Mouse (Mus musculus) ovary, postnatal 10 days (tissue): ENCODE measurements around the gene Pla2g5.
"Not testable (repeated sequence)": the region's sequence is repeated elsewhere in the genome, so short reads cannot be mapped to it uniquely, and the experiment has no call there.

Experiments
- DNase-seq: peaks from one replicate; pipeline ENCODE4 v3.0.0; 2022; ENCODE audit warnings: low spot score

The Pla2g5 gene

DNA sequence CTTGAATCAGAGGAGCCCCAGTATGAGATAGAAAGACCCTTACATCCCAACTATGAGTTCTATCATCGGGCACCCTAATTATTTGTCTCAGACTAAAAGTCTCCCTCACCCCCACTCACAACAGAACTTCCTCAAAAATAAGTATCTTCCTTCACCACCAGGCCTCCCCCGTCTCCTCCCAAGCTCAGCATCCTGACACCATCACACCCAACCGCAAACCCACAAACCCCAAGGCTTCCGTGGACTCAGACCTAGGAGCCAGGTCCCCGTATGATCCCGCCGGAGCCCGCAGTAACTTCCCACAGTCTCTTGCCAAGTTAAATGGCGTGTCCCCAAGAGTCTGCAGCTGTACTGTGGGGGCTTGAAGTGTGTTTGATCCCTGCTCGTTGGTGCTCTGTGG, 5.7 kb downstream of the Pla2g5 start:
- no peak for DNase-seq

- no peak for DNase-seq
These were observed 6.8 kb downstream of the Pla2g5 start for GRCm38 (mm10) chr4:138856491-138856890.

DNA sequence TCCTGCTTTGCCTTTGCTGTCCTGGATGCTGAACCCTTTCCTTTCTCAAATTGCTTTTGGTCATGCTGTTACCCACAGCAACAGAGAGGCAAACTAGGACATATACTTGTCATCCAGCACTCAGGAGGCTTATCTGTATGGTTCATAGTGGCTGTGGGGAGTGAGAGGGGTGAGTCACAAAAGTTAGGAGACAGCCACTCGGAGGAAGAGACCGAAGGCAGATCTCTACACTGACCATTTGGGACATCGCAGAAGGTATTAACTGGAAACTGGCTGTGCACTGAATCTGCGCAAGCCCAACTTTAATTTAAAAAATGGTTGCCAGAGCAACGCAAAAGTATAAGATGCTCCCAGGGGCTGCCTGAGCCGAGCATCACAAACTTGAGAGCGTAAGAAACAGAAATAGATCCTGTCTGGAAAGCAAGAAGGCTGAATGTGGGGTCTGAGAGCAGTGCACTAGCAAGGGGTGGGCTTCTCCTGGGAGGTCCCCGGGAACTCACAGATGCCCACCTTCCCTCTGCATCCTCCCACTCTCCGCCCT, 8.1 kb downstream of the Pla2g5 start:
- no peak for DNase-seq

GRCm38 (mm10) chr4:138852961-138853360, 10.3 kb downstream of the Pla2g5 start:
- DNase-seq: no peak

GRCm38 (mm10) chr4:138851463-138851862, 11.8 kb downstream of the Pla2g5 start:
- DNase-seq: peak; percentile 63

- DNase-seq: no peak
These were observed 21.9 kb downstream of the Pla2g5 start for GRCm38 (mm10) chr4:138841386-138841785.

DNA sequence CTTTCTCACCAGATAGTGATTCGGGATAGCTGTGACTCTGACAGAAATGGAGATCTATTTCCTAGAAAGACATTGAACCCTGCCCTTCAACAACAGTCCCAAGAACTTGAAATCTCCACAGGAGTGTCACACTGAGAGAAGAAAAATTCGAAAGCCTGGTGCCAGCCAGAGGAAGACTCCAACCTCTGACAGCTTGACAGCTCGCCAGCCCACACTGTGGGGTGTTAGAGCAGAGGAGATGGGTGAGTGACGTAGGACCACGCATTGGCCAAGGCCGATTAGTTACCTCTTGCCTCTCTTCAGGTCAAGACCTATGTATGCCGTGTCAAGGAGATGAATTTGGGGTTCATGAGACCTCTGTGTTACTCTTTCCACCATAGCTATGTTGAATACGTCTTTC, 22.6 kb downstream of the Pla2g5 start:
- DNase-seq: no peak

GRCm38 (mm10) chr4:138839806-138840205, 23.5 kb downstream of the Pla2g5 start:
- DNase-seq: no peak

DNA sequence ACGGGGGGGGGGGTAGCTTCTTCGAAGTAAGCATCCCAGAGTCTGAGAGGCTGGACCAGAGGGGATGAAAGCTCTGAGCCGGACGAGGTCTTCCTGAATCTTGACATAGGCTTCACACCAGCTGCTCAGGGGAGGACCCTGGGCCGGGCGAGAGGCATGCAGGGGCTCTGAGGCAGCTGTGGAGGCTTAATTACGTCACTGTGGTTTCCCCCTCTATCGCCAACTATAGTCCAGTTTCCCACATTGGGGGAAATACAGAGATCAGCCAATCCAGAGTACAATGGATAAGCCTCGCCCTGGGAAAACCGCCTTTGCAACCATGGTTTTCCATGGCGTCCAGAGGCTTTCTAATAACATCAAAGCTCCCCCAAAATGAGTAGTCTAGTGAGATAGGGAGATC, 36.1 kb downstream of the Pla2g5 start:
- no peak for DNase-seq

GRCm38 (mm10) chr4:138825751-138826567, 37.3 kb downstream of the Pla2g5 start:
- no peak for DNase-seq

DNA sequence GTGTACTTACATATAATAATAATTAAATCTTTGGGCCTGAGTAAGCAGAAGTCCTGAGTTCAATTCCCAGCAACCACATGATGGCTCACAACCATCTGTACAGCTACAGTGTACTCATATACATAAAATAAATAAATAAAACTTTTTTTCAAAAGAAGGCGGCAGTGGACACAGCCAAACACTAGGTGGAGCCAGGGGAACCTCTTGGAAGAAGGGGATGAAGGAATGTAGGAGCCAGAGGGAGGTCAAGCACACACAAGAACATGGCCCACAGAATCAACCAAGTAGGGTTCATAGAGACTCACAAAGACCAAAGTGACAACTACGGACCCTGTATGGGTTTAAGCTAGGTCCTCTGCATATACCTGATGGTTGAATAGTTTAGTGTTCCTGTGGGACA, 38.6 kb downstream of the Pla2g5 start:
- DNase-seq: no peak

DNA sequence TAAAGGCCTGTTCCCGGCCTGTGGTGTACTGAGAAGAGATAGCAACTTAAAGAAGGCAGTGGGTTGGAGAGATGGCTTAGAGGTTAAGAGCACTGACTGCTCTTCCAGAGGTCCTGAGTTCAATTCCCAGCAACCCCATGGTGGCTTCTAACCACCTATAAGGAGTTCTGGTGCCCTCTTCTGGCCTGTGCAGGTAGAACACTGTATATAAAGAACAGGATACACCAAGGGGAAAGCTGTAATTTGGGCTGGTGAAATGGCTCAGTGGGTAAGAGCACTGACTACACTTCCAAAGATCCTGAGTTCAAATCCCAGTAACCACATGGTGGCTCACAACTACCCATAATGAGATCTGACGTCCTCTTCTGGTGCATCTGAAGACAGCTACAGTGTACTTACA, 39.1 kb downstream of the Pla2g5 start:
- not testable (repeated sequence) for DNase-seq

DNA sequence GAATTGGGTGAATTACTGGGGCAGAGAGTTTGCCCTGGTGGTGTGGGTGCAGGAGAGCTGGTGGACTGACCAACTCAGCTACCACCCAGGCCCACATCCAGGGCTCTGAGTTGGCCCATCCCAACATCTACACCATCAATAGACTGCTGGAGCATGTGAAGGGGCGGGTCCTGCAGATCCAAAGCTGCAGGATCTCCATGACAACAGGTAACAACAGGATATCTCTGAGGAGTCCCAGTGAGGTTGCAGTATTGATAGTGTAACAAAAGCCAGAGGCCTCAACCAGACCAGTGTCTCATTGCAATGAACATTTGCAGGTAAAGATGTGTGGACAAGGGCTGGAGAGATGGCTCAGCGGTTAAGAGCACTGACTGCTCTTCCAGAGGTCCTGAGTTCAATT, 42.2 kb downstream of the Pla2g5 start:
- no peak for DNase-seq

GRCm38 (mm10) chr4:138819101-138819500, 44.2 kb downstream of the Pla2g5 start:
- peak; percentile 28 for DNase-seq

GRCm38 (mm10) chr4:138817736-138818135, 45.5 kb downstream of the Pla2g5 start:
- DNase-seq: no peak

DNA sequence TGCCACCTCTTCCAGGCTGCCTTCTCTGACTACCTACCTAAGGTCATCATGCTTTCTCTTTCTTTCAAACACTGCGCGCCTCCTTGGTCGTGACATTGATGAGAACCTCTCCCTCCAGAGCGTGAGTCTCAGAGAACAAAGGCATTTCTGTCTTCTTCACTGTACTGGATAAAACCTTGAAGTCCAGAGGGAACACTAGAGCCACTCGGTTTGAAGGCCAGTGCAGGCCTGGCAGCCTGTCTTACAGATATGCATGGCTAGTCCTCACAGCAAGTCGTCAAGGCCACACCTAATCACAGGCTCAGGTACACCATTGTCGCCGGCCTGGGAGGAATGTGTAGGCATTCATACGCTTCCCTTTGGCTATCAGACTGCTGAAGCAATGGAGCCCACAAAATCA, 47.1 kb downstream of the Pla2g5 start:
- no peak for DNase-seq

- DNase-seq: no peak
These were observed 56.3 kb downstream of the Pla2g5 start for GRCm38 (mm10) chr4:138806920-138807541.

- no peak for DNase-seq
These were observed 57.1 kb downstream of the Pla2g5 start for GRCm38 (mm10) chr4:138806160-138806559.

DNA sequence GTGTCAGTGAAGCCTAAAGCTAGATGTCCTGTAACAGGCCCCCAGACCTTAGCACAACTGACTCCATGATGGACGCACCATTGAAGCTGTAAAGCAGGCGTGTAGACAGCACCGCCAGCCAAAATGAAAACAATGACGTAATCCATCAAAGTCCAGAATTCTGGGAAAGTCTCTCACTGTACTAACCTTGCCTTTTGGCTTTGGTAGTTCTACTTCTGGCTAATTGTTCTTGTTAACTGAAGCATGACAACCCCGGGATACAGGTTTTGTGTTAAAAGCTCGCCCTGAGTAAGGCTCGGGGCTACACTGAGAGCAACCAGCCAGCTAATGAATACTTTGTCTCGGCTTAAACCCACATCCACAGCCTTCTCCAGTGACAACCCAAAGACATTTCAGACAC, 58.0 kb downstream of the Pla2g5 start:
- DNase-seq: no peak

GRCm38 (mm10) chr4:138802917-138803316, 60.4 kb downstream of the Pla2g5 start:
- DNase-seq: no peak

- no peak for DNase-seq
These were observed 61.7 kb downstream of the Pla2g5 start for GRCm38 (mm10) chr4:138801631-138802030.

DNA sequence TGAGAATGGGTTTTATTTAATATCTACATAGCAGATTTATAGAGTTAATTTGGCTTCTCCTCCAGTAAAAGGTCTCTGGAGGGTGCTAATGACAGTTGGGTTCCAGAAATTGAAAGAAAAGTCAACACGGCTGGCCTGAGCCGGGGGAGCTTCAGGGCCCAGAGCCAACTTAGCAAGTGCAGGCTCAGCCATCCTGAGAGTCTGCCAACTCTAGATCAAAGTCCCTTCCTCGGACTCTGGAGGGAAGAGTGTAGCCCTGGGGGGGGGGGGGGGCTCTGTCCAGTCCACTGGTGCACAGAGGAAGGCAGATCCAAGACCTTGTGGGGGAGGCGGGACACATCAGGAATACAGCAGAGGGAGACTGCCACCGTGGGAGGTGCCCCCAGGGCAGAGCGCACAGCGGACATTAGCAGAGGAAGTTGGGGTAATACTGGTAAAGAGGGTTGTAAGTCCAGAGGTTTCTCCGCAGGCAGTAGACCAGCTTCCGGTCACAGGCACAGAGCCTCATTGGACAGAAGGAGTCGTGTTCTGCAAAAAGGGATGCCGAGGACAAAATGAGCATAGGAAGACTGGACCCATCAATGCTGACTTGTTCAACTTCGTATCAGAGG, 63.0 kb downstream of the Pla2g5 start:
- DNase-seq: no peak

- no peak for DNase-seq
These were observed 66.1 kb downstream of the Pla2g5 start for GRCm38 (mm10) chr4:138797217-138797570.
